Mouse (Mus musculus) gonadal fat pad, adult 2 months (tissue): Measurements from ENCODE around the gene Dnajb12. TPM values are rescaled to one million over a fixed set of nuclear protein-coding genes. Genes with fewer than 3 reads are reported as not detected.

Experiments
- polyA plus RNA-seq: library from polyadenylated mRNA; depleted of rRNA; stranded (reverse); fragments of >200 nt; gene quantifications from 2 replicates; pipeline ENCODE4 v1.2.3, GENCODE M21; 2012; rRNA removed

Gene Dnajb12
- polyA plus RNA-seq, 1 experiment: 50.2 TPM

Other genes with a start within 250 kb of the Dnajb12 start
- 50.3 and 58.6 TPM in 2 replicates for gene Micu1, start 177.1 kb upstream of the Dnajb12 start, polyA plus RNA-seq
- gene Ddit4, start 72.3 kb downstream of the Dnajb12 start, polyA plus RNA-seq: 94.7 and 116 TPM in 2 replicates
- gene Ascc1, start 123.2 kb downstream of the Dnajb12 start, polyA plus RNA-seq: 31.5 and 36.3 TPM in 2 replicates
- gene Anapc16, start 123.6 kb downstream of the Dnajb12 start, polyA plus RNA-seq: 67.6 and 96.9 TPM in 2 replicates
- 29.0 and 38.6 TPM in 2 replicates for gene Spock2, start 226.7 kb downstream of the Dnajb12 start, polyA plus RNA-seq